Mouse (Mus musculus): ENCODE measurements at regions not wholly inside any gene's neighbourhood (a gene's known extent, or its start where the extent isn't known, plus 50 kb on each side); places are given as distances from the start of the nearest gene placed in this dataset.

DNA sequence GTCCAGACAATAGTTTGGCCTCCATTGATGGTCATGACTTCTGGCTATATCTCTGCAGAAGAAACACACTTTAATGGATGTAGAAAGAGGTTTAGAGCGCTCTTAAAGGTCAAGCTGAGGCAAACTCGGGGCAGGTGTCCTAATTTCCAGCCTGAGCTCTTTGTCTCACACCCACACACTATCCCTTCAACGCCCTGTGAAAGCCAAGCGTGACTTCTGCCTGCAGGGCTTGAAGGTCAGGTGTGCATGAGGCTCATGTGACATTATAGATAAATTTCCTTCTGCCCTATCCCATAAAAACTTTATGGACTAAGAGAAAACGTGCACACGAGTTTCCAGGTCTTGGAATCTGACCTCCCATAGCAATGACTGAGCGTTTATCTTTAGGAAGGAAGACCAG, 266.0 kb downstream of the Foxo1 start:
- 89% methylated on average over 7 of the region's 7 CpGs for WGBS
- Histone ChIP-seq H3K9ac (no peak overlapping the region), H3K9me3 (no peaks in the 10 kb centered on the region), H3K4me1 (no peaks in the 10 kb centered on the region), H3K27ac (no peak overlapping the region), H3K4me2 (no peak overlapping the region), H3K4me3 (no peak overlapping the region), H3K36me3 (replicated peaks) (no peaks in the 10 kb centered on the region), H3K27me3 (replicated peaks) (no peaks in the 10 kb centered on the region)
- ATAC-seq (replicated peaks), result no peak

DNA sequence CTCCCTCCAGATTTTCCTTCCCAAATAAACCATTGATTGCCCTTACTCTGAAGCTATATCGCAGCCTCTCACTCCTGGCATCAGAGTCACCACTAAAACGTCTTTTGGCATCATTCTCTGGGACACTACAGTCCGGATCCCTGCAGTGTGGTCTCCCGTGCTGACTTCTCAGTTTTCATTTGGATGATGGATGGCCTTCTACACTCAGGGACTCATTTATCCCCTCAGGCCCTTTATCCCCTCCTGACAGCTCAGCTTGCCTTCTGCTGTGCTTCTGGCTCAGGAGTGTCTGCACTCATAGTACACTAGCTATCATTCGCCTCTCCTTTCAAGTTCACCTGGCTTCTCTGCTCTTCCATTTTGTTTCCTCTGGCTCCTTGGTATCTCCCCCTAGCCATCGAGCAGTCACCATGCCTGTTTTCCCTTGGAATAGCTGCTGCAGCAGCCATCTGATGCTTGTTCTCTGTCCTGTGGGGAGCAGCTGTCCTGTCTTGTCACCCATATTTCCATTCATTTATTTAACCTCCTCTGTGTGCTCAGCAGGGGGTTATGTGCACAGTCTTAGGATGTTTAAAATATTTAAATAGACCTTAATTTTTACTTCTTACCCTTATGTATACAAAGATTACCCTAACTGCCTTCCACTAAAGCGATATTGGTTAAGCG, 263.7 kb downstream of the Foxo1 start:
- WGBS, result 74% methylated on average over 8 of the region's 8 CpGs
- ATAC-seq (replicated peaks), result no peak
- Histone ChIP-seq H3K27me3 (replicated peaks) (no peaks in the 10 kb centered on the region), H3K27ac (no peak overlapping the region), H3K4me1 (no peaks in the 10 kb centered on the region), H3K36me3 (replicated peaks) (no peaks in the 10 kb centered on the region), H3K9me3 (no peaks in the 10 kb centered on the region), H3K4me3 (no peak overlapping the region), H3K4me2 (no peak overlapping the region), H3K9ac (no peak overlapping the region)

GRCm38 (mm10) chr3:52530406-52530970, 262.4 kb downstream of the Foxo1 start:
- Histone ChIP-seq H3K27me3 (replicated peaks) (no peaks in the 10 kb centered on the region), H3K4me1 (no peaks in the 10 kb centered on the region), H3K36me3 (replicated peaks) (no peaks in the 10 kb centered on the region), H3K9me3 (no peaks in the 10 kb centered on the region), H3K4me2 (no peak overlapping the region), H3K4me3 (no peak overlapping the region), H3K27ac (no peak overlapping the region), H3K9ac (no peak overlapping the region)
- 88% methylated on average over 7 of the region's 7 CpGs for WGBS
- no peak for ATAC-seq (replicated peaks)

GRCm38 (mm10) chr3:52529136-52529535, 261.0 kb downstream of the Foxo1 start:
- no peak overlapping the region for H3K27ac ChIP-seq
- no peaks in the 10 kb centered on the region for H3K9me3 ChIP-seq
- no peak overlapping the region for H3K4me3 ChIP-seq
- no peak overlapping the region for H3K4me2 ChIP-seq
- no peak overlapping the region for H3K9ac ChIP-seq
- WGBS, result 73% methylated on average over 6 of the region's 6 CpGs
- no peaks in the 10 kb centered on the region for H3K4me1 ChIP-seq
- no peaks in the 10 kb centered on the region for H3K27me3 ChIP-seq (replicated peaks)
- no peaks in the 10 kb centered on the region for H3K36me3 ChIP-seq (replicated peaks)
- no peak for ATAC-seq (replicated peaks)

DNA sequence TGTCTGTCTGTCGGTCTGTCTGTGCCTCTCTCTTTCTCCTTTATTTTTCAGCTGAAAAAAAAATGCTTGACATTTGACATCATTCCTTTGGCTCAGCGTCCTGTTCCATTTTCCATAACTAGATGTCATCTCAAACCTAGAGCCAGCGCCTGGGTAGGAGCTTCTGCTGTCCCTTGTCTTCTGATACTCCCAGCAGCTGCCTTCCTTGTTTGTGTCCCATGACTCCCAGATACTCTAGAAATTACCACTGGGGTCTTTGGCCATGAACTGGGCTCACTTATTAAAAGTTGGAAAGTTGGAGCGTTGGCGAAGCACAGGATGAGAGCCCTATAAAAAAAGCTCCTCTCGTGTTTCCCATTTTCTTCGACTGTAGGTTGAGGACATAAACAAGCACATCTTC, 260.4 kb downstream of the Foxo1 start:
- Histone ChIP-seq H3K4me2 (no peak overlapping the region), H3K36me3 (replicated peaks) (no peaks in the 10 kb centered on the region), H3K27me3 (replicated peaks) (no peaks in the 10 kb centered on the region), H3K27ac (no peak overlapping the region), H3K9ac (no peak overlapping the region), H3K4me3 (no peak overlapping the region), H3K9me3 (no peaks in the 10 kb centered on the region), H3K4me1 (no peaks in the 10 kb centered on the region)
- no peak for ATAC-seq (replicated peaks)
- WGBS, result 92% methylated on average over 7 of the region's 7 CpGs

GRCm38 (mm10) chr3:52527781-52528180, 259.6 kb downstream of the Foxo1 start:
- no peak overlapping the region for H3K27ac ChIP-seq
- no peak overlapping the region for H3K4me2 ChIP-seq
- no peaks in the 10 kb centered on the region for H3K9me3 ChIP-seq
- no peak for ATAC-seq (replicated peaks)
- H3K27me3 ChIP-seq (replicated peaks), result no peaks in the 10 kb centered on the region
- no peak overlapping the region for H3K4me3 ChIP-seq
- H3K36me3 ChIP-seq (replicated peaks), result no peaks in the 10 kb centered on the region
- no peak overlapping the region for H3K9ac ChIP-seq
- 65% methylated on average over 3 of the region's 3 CpGs for WGBS
- H3K4me1 ChIP-seq, result no peaks in the 10 kb centered on the region

GRCm38 (mm10) chr3:52527010-52527754, 259.0 kb downstream of the Foxo1 start:
- H3K27me3 ChIP-seq (replicated peaks), result no peaks in the 10 kb centered on the region
- H3K4me1 ChIP-seq, result no peaks in the 10 kb centered on the region
- ATAC-seq (replicated peaks), result no peak
- no peak overlapping the region for H3K9ac ChIP-seq
- H3K4me2 ChIP-seq, result no peak overlapping the region
- no peaks in the 10 kb centered on the region for H3K9me3 ChIP-seq
- H3K36me3 ChIP-seq (replicated peaks), result no peaks in the 10 kb centered on the region
- no peak overlapping the region for H3K27ac ChIP-seq
- WGBS, result 92% methylated on average over 14 of the region's 14 CpGs
- no peak overlapping the region for H3K4me3 ChIP-seq

DNA sequence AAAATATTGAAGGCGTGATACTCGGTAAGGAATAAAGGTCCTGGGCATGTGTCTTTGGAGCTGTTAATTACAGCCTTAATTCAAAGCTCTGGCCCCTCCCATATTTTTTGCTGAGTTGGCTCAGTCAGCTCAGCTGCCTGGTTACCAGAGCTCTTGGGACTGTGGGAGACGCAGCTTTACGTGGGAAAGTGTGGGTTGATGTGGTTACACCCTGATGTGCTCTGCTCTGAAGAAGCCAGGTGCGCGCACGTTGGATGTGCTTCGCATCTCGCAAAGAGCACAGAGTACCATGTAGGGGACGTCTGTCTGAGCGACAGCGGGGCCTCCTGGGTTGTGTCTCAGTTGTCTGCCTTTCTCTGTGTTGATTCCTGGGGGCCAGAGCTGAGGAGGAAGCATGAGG, 254.8 kb downstream of the Foxo1 start:
- Histone ChIP-seq H3K9me3 (no peaks in the 10 kb centered on the region), H3K36me3 (replicated peaks) (no peaks in the 10 kb centered on the region), H3K4me2 (no peak overlapping the region), H3K27ac (no peak overlapping the region), H3K9ac (no peak overlapping the region), H3K4me3 (no peak overlapping the region), H3K27me3 (replicated peaks) (peaks cover 3% of the 10 kb centered on the region; the same call in 1 of the 2 replicates), H3K4me1 (peaks cover 12% of the 10 kb centered on the region; the same call in 1 of the 2 replicates)
- no peak for ATAC-seq (replicated peaks)
- 81% methylated on average over 12 of the region's 12 CpGs for WGBS

DNA sequence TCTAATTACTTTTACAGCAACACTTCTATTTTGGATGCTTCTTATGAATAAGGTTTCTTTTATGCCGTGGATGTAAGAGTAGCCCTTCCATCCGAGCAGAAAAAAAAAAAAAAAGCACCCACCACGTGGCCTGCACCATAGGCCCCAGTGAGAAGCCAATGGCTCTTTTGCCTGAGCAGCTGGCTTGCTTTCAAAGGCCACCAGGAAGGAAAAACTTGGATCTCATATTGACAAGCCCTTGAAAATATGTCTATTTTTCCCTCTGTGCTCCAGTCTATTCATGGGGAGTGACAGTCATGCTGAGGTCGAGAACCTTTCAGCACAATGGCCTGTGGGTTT, 252.4 kb downstream of the Foxo1 start:
- Histone ChIP-seq H3K4me1 (peaks cover 12% of the 10 kb centered on the region; the same call in 1 of the 2 replicates), H3K9ac (no peak overlapping the region), H3K4me2 (peak overlapping the region; percentile 26; the same call in 1 of the 2 replicates), H3K36me3 (replicated peaks) (no peaks in the 10 kb centered on the region), H3K27me3 (replicated peaks) (peaks cover 3% of the 10 kb centered on the region; the same call in 1 of the 2 replicates), H3K9me3 (no peaks in the 10 kb centered on the region), H3K4me3 (no peak overlapping the region), H3K27ac (no peak overlapping the region)
- WGBS, result 18% methylated on average over 4 of the region's 4 CpGs
- peak; percentile 84 for ATAC-seq (replicated peaks)

- Histone ChIP-seq H3K4me1 (peaks cover 12% of the 10 kb centered on the region; the same call in 1 of the 2 replicates), H3K27me3 (replicated peaks) (peaks cover 3% of the 10 kb centered on the region; the same call in 1 of the 2 replicates), H3K9ac (no peak overlapping the region), H3K36me3 (replicated peaks) (no peaks in the 10 kb centered on the region), H3K27ac (peak overlapping the region; percentile 3; the same call in 1 of the 2 replicates), H3K4me3 (no peak overlapping the region), H3K9me3 (no peaks in the 10 kb centered on the region), H3K4me2 (peak overlapping the region; percentile 26; the same call in 1 of the 2 replicates)
- 46% methylated on average over 22 of the region's 22 CpGs for WGBS
- ATAC-seq (replicated peaks), result peak; percentile 90
Measured at GRCm38 (mm10) chr3:52519910-52520608, 251.9 kb downstream of the Foxo1 start.

- no peak overlapping the region for H3K27ac ChIP-seq
Measured at GRCm38 (mm10) chr3:52517808-52518207, 249.7 kb downstream of the Foxo1 start.

DNA sequence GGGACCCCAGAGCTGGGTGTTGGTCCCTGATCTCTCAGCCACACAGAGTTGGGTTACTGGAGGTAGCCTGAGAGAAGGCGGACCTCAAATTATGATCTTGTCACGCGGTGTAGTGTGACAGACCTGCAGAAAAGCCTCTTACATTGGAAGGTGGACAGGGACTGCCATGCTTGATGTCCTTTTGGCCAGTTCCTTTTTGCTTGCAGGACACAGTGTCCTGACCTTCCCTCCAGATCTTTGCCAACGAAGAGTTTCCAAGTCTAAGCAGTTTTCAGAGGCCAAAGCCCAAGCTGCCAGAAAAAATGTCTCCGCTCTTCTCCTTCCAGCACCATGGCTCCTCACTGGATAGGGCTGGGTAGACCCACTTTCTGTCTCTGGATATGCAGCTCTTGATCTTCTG, 248.6 kb downstream of the Foxo1 start:
- WGBS, result 97% methylated on average over 5 of the region's 5 CpGs
- Histone ChIP-seq H3K4me3 (no peak overlapping the region), H3K36me3 (replicated peaks) (no peaks in the 10 kb centered on the region), H3K9me3 (no peaks in the 10 kb centered on the region), H3K27me3 (replicated peaks) (peaks cover 3% of the 10 kb centered on the region; the same call in 1 of the 2 replicates), H3K9ac (no peak overlapping the region), H3K27ac (no peak overlapping the region), H3K4me1 (peaks cover 12% of the 10 kb centered on the region; the same call in 1 of the 2 replicates), H3K4me2 (no peak overlapping the region)
- ATAC-seq (replicated peaks), result no peak

More at GRCm38 (mm10) chr3:52517808-52518207, 249.7 kb downstream of the Foxo1 start:
- WGBS, result 95% methylated on average over 3 of the region's 3 CpGs
- ATAC-seq (replicated peaks), result no peak
- no peak overlapping the region for H3K4me3 ChIP-seq
- H3K4me2 ChIP-seq, result no peak overlapping the region
- no peak overlapping the region for H3K9ac ChIP-seq
- H3K9me3 ChIP-seq, result no peaks in the 10 kb centered on the region
- peaks cover 12% of the 10 kb centered on the region; the same call in 1 of the 2 replicates for H3K4me1 ChIP-seq
- H3K36me3 ChIP-seq (replicated peaks), result no peaks in the 10 kb centered on the region
- peaks cover 3% of the 10 kb centered on the region; the same call in 1 of the 2 replicates for H3K27me3 ChIP-seq (replicated peaks)

Data from midbrain, embryonic 15.5 days (tissue).